Mouse (Mus musculus) C2C12 (cell line): ENCODE measurements around the gene Kif2c. TPM values are rescaled to one million over a fixed set of nuclear protein-coding genes. Genes with fewer than 3 reads are reported as not detected.

Experiments used
- H3K27me3 ChIP-seq: one replicate; pipeline ENCODE4 v1.6.1; 2011; ENCODE audit not compliant: control insufficient read depth, insufficient read depth, insufficient read length
- H3K36me3 ChIP-seq: one replicate; pipeline ENCODE4 v1.6.1; 2011; ENCODE audit not compliant: control insufficient read depth, insufficient read depth
- H3K4me3 ChIP-seq: one replicate; pipeline ENCODE4 v1.5.1; 2011; ENCODE audit warnings: mild to moderate bottlenecking, control low read depth; ENCODE audit not compliant: poor library complexity, insufficient read depth, severe bottlenecking
- H3K79me2 ChIP-seq: one replicate; pipeline ENCODE4 v1.6.1; 2011; ENCODE audit not compliant: control insufficient read depth, insufficient read depth
- H3K79me3 ChIP-seq: one replicate; pipeline ENCODE4 v1.6.1; 2011; ENCODE audit warnings: low read depth, control low read depth
- H3ac ChIP-seq: one replicate; pipeline ENCODE3; 2011; ENCODE audit warnings: low read depth; ENCODE audit not compliant: control insufficient read depth, insufficient read length
- CEBPB ChIP-seq: IDR thresholded peaks from one replicate; pipeline ENCODE4 v1.6.1; 2011; ENCODE audit warnings: low read depth, mild to moderate bottlenecking, control low read depth, moderate library complexity
- CTCF ChIP-seq: IDR thresholded peaks from one replicate; pipeline ENCODE4 v1.5.1; 2011; ENCODE audit not compliant: control insufficient read depth, insufficient read depth, insufficient read length
- FOSL1 ChIP-seq: IDR thresholded peaks from one replicate; pipeline ENCODE4 v1.8.0; 2011; ENCODE audit warnings: mild to moderate bottlenecking, low read length; ENCODE audit not compliant: poor library complexity, insufficient read depth, severe bottlenecking
- MAX ChIP-seq: IDR thresholded peaks from one replicate; pipeline ENCODE4 v1.6.1; 2011; ENCODE audit warnings: mild to moderate bottlenecking, control low read depth
- MYOD1 ChIP-seq: IDR thresholded peaks from one replicate; pipeline ENCODE4 v1.6.1; 2011; ENCODE audit warnings: low read depth; ENCODE audit not compliant: control insufficient read depth, insufficient read length
- MYOG ChIP-seq: IDR thresholded peaks from one replicate; pipeline ENCODE4 v1.6.1; 2011; ENCODE audit not compliant: control insufficient read depth, insufficient read length; ENCODE audit errors: extremely low read depth
- USF1 ChIP-seq: IDR thresholded peaks from one replicate; pipeline ENCODE4 v1.6.1; 2011; ENCODE audit warnings: low read depth, mild to moderate bottlenecking, control low read depth, moderate library complexity
- microRNA-seq: library from miRNA; unstranded; fragments of <30 nt; microRNA quantifications from one replicate; pipeline ENCODE4, GENCODE M21; 2019; ENCODE audit warnings: borderline microRNAs expressed
- polyA plus RNA-seq: library from polyadenylated mRNA; unstranded; fragments of >200 nt; fragmentation: generic; extraction: Trizol; gene quantifications from one replicate; pipeline ENCODE4 v1.2.1, GENCODE M21; 2012; ENCODE audit warnings: missing spikeins

Kif2c gene
- polyA plus RNA-seq, 1 experiment, result 49.2 TPM

- H3K36me3 ChIP-seq, result peaks cover 3% of the 10 kb centered on the region
- no peak for TF ChIP-seq MYOD1
- no peak for TF ChIP-seq CEBPB
- TF ChIP-seq FOSL1, result no peak
- no peak for TF ChIP-seq MAX
- TF ChIP-seq USF1, result no peak
- no peak for TF ChIP-seq MYOG
- no peak for TF ChIP-seq CTCF
Observed at GRCm38 (mm10) chr4:117113237-117113636, 69.2 kb downstream of the Kif2c start.

GRCm38 (mm10) chr4:117110985-117111384 is 71.5 kb downstream of the Kif2c start:
- H3K27me3 ChIP-seq, result no peaks in the 10 kb centered on the region
- H3K79me2 ChIP-seq, result no peaks in the 10 kb centered on the region
- TF ChIP-seq MAX, result no peak
- TF ChIP-seq FOSL1, result no peak
- TF ChIP-seq MYOD1, result no peak
- TF ChIP-seq USF1, result no peak
- TF ChIP-seq MYOG, result no peak
- no peak for TF ChIP-seq CTCF
- no peak for TF ChIP-seq CEBPB
- H3ac ChIP-seq, result no peak overlapping the region
- H3K4me3 ChIP-seq, result no peak overlapping the region
- H3K36me3 ChIP-seq, result no peaks in the 10 kb centered on the region
- no peaks in the 10 kb centered on the region for H3K79me3 ChIP-seq

More at GRCm38 (mm10) chr4:117113237-117113636, 69.2 kb downstream of the Kif2c start:
- Histone ChIP-seq H3K79me3 (no peaks in the 10 kb centered on the region), H3K4me3 (no peak overlapping the region), H3K79me2 (no peaks in the 10 kb centered on the region), H3K27me3 (no peaks in the 10 kb centered on the region), H3ac (no peak overlapping the region)

- Histone ChIP-seq H3K79me3 (no peaks in the 10 kb centered on the region), H3K79me2 (no peaks in the 10 kb centered on the region), H3K36me3 (no peaks in the 10 kb centered on the region), H3K27me3 (no peaks in the 10 kb centered on the region), H3ac (no peak overlapping the region), H3K4me3 (no peak overlapping the region)
- TF ChIP-seq MYOD1, result no peak
- no peak for TF ChIP-seq MYOG
- no peak for TF ChIP-seq CEBPB
- no peak for TF ChIP-seq CTCF
- no peak for TF ChIP-seq FOSL1
- no peak for TF ChIP-seq USF1
- TF ChIP-seq MAX, result no peak
Observed at GRCm38 (mm10) chr4:117110249-117110648, 72.2 kb downstream of the Kif2c start.

Small RNA genes within 50 kb of the gene (microRNA-seq; reads per million reads assigned to microRNA genes)
- gene Gm22398, result not detected

Other genes starting within 250 kb of the Kif2c start
- gene Urod, start 188.2 kb downstream of the Kif2c start, polyA plus RNA-seq, result 50.7 TPM
- 13.3 TPM for gene Hectd3, start 187.3 kb downstream of the Kif2c start, polyA plus RNA-seq
- gene Eif2b3, start 163.2 kb downstream of the Kif2c start, polyA plus RNA-seq, result 41.6 TPM
- 0.20 TPM for gene Ptch2, start 86.6 kb downstream of the Kif2c start, polyA plus RNA-seq
- 23.7 TPM for gene Btbd19, start 56.9 kb downstream of the Kif2c start, polyA plus RNA-seq
- 0.12 TPM for gene Tctex1d4, start 55.8 kb downstream of the Kif2c start, polyA plus RNA-seq
- gene Plk3, start 48.7 kb downstream of the Kif2c start, polyA plus RNA-seq, result 15.2 TPM
- gene Rps8, start 26.4 kb downstream of the Kif2c start, polyA plus RNA-seq, result 3,482 TPM
- gene Tmem53, start 69.3 kb upstream of the Kif2c start, polyA plus RNA-seq, result 3.2 TPM
- not detected for gene Armh1, start 69.5 kb upstream of the Kif2c start, polyA plus RNA-seq